Mouse (Mus musculus) embryo, embryonic 11 days (tissue): ENCODE data around the gene Rfx8.

Source experiments
- DNase-seq: peaks from one replicate; pipeline ENCODE4 v3.0.0-alpha.2; 2015

Gene Rfx8

GRCm38 (mm10) chr1:39720632-39721350 is at the start of gene Rfx8:
Gene Rfx8, minus strand, starts transcription at chr1:39720997.
- peak; percentile 62 for DNase-seq

- no peak for DNase-seq
These were observed 49.6 kb upstream of the Rfx8 start for GRCm38 (mm10) chr1:39770436-39770835.

GRCm38 (mm10) chr1:39768017-39768416 is 47.2 kb upstream of the Rfx8 start:
- DNase-seq = no peak

- DNase-seq = no peak
These were observed 45.2 kb upstream of the Rfx8 start for GRCm38 (mm10) chr1:39765854-39766493.

GRCm38 (mm10) chr1:39762025-39762370 is 41.2 kb upstream of the Rfx8 start:
- peak; percentile 73 for DNase-seq

- DNase-seq = peak; percentile 87
These were observed 40.6 kb upstream of the Rfx8 start for GRCm38 (mm10) chr1:39761211-39762024.

- no peak for DNase-seq
These were observed 39.5 kb upstream of the Rfx8 start for GRCm38 (mm10) chr1:39760181-39760715.

GRCm38 (mm10) chr1:39759231-39760175 is 38.7 kb upstream of the Rfx8 start:
- no peak for DNase-seq

- DNase-seq = no peak
These were observed 37.4 kb upstream of the Rfx8 start for GRCm38 (mm10) chr1:39758244-39758643.

- DNase-seq = no peak
These were observed 36.2 kb upstream of the Rfx8 start for GRCm38 (mm10) chr1:39756952-39757351.

- no peak for DNase-seq
These were observed 33.6 kb upstream of the Rfx8 start for GRCm38 (mm10) chr1:39754224-39754957.

GRCm38 (mm10) chr1:39751537-39751936 is 30.7 kb upstream of the Rfx8 start:
- DNase-seq = no peak

GRCm38 (mm10) chr1:39749664-39750063 is 28.9 kb upstream of the Rfx8 start:
- DNase-seq = peak; percentile 62

GRCm38 (mm10) chr1:39749214-39749613 is 28.4 kb upstream of the Rfx8 start:
- no peak for DNase-seq

- DNase-seq = no peak
These were observed 27.9 kb upstream of the Rfx8 start for GRCm38 (mm10) chr1:39748666-39749065.

GRCm38 (mm10) chr1:39746464-39746863 is 25.7 kb upstream of the Rfx8 start:
- DNase-seq = no peak

GRCm38 (mm10) chr1:39740948-39741347 is 20.2 kb upstream of the Rfx8 start:
- DNase-seq = no peak

- no peak for DNase-seq
These were observed 19.2 kb upstream of the Rfx8 start for GRCm38 (mm10) chr1:39740002-39740401.

- DNase-seq = peak; percentile 71
These were observed 15.3 kb upstream of the Rfx8 start for GRCm38 (mm10) chr1:39735927-39736604.

- DNase-seq = no peak
These were observed 14.7 kb upstream of the Rfx8 start for GRCm38 (mm10) chr1:39735493-39735892.

- no peak for DNase-seq
These were observed 14.1 kb upstream of the Rfx8 start for GRCm38 (mm10) chr1:39734881-39735280.
